Mouse (Mus musculus): ENCODE measurements around the gene Spryd3.

DNA sequence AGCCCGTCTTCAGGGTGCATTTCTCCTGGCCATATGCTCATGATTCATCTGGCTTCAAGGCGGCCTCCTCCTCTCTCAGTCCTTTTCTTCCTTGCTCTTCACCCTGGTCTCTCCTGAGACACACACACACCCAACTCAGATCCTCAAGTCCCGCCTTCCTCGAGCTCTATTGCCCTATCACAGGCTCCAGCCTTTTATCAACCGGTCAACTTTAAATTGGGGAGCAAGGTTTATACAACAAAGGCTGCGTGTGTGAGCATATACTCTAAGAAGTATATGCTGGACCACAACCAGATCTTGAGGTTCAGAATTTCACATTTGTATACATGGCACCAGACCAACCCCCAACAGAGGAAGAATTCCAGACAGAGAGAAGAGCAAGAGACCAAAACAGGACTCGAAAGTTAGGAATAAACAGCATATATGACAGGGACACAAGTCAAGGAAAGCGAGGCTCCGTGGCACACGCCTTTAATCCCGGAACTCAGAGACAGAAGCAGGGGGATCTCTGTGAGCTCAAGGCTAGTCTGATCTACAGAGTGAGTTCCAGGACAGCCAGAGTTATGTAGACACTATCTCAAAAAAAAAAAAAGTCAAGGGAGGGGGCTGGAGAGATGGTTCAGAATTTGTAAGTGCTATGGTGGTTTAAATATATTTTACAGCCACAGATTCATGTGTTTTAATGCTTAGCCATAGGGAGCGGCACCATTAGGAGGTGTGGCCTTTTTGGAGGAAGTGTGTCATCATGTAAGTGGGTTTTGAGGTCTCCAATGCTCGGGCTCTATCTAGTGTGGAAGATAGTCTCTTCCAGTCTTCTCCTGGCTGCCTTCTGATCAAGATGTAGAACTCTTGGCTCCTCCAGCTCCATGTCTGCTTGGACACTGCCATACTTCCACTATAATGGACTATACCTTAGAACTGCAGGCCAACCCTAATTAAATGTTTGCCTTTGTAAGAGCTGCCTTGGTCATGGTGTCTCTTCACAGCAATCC is 65.3 kb downstream of the Spryd3 start:
- TF ChIP-seq CTCF (IDR thresholded peaks at IDR 0.05; ENCODE audit: borderline replicate concordance, control insufficient read depth, extremely low read depth, insufficient read depth, low read length, poor library complexity) (no peak), POLR2A (IDR thresholded peaks at IDR 0.05; ENCODE audit: control insufficient read depth, extremely low read depth, insufficient read depth, low read length, poor library complexity) (no peak)

Data from thymus, adult 2 months (tissue).